Mouse (Mus musculus): ENCODE measurements around the gene Mfsd11. TPM values are rescaled to one million over a fixed set of nuclear protein-coding genes. Genes with fewer than 3 reads are reported as not detected.
A peak's percentile ranks its signal among the peaks of the same experiment; 100 is the strongest.

The Mfsd11 gene
- total and polyA plus RNA-seq, 3 experiments, result 25.4 to 25.7 TPM; not detected in 1

DNA sequence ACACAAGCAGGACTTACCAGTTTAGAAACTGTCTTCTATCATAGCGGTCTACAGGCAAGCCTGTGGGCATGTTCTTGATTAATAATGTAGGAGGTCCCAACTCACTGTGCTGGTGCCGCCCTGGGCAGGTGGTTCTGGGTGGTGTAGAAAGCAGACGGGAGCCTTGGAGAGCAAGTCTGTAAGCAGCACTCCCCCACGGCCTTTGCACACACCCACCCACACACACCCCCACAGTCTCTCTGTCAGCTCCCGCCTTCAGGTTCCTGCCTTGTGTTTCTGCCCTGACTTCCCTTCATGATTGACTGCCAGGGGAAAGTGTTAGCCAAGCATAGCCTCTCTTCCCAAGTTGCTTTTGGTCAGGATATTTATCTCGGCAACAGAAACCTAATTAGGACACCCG lies 65.1 kb downstream of the Mfsd11 start:
- Histone ChIP-seq H3K4me3 (ENCODE audit: control insufficient read depth in 1 of 2, insufficient read depth in 1 of 2, low read depth in 2 of 2, low read length in 2 of 2) (no peak overlapping the region), H3K79me2 (ENCODE audit: control insufficient read depth, insufficient read depth, low read length, poor library complexity) (no peaks in the 10 kb centered on the region), H3K27me3 (ENCODE audit: control insufficient read depth in 1 of 2, insufficient read depth in 2 of 2, low read length in 2 of 2) (peaks cover 0 to 5% of the 10 kb centered on the region in 2 experiments; a peak in 2 of 4 replicates), H3K36me3 (ENCODE audit: control insufficient read depth in 1 of 2, insufficient read depth in 2 of 2, low read length in 2 of 2) (no peaks in the 10 kb centered on the region), H3K27ac (ENCODE audit: control insufficient read depth, low read depth, low read length) (no peak overlapping the region), H3K4me1 (ENCODE audit: control insufficient read depth in 1 of 2, insufficient read depth in 2 of 2, low read length in 2 of 2) (no peaks in the 10 kb centered on the region), H3K9me3 (replicated peaks; ENCODE audit: insufficient read depth, low read length) (no peaks in the 10 kb centered on the region), H3K9ac (ENCODE audit: control insufficient read depth, low read depth, low read length, poor library complexity, severe bottlenecking) (no peak overlapping the region)
- TF ChIP-seq SIN3A (IDR thresholded peaks at IDR 0.05; ENCODE audit: low read length) (no peak), USF2 (IDR thresholded peaks at IDR 0.05; ENCODE audit: borderline replicate concordance in 1 of 2, insufficient read depth in 1 of 2, low read depth in 1 of 2, low read length in 2 of 2) (no peak), BHLHE40 (IDR thresholded peaks at IDR 0.05; ENCODE audit: borderline replicate concordance, low read depth, low read length) (no peak), POLR2AphosphoS2 (IDR thresholded peaks at IDR 0.05; ENCODE audit: low read length) (no peak), MAZ (IDR thresholded peaks at IDR 0.05; ENCODE audit: low read depth, low read length) (no peak), ELF1 (IDR thresholded peaks at IDR 0.05; ENCODE audit: low read depth, low read length) (no peak), ZC3H11A (IDR thresholded peaks at IDR 0.05; ENCODE audit: low read depth, low read length) (no peak), CHD1 (IDR thresholded peaks at IDR 0.05; ENCODE audit: low read depth, low read length) (no peak), MAX (IDR thresholded peaks at IDR 0.05; ENCODE audit: low read length) (no peak)
- no peak for DNase-seq (ENCODE audit: low read depth, low spot score)

DNA sequence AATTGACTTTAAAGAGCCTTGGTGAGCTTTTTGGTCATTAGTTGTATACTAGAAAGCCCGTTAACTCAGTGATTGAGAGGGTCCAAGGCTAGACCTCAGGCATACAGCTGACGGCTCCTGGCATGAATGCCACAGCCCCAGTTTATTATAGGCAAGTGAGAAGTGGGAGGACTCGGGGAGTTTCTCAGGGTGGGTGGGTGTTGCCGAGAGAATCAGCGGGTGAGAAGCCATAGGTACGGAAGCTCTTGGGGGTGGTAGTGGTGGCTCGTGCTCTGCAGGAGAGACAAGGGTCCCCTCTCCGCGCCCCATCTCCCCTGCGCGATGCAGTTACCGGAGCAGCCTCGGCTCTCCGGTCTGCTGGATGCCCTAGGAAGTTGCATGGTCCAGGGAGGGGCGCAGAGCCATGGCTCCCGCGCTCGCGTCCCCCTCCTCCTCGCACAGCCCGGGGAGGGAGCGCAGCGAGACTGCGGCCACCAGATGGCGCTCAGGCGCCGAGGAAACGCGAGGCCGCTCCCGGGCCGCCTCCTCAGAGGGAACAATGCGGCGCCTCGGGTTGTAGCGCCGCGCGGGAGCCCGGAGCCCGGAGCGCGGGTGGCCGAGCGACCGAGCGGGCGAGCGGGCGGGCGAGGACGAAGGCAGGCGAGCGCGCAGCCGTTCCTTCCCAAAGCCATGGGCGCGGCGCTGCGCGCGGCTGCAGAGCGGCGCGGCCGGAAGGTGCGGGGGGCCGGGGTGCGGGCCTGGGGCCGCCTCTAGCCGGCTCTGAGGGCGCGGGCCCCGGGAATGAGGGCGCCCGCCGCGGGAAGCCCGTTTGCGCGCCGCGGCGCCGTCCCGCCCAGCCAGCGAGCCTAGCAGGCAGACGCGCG lies 66.3 kb downstream of the Mfsd11 start, which contains the start of gene Mgat5b:
Mgat5b (plus strand) TSS at position 541 of the 863 bp plus-strand sequence.
- H3K9me3 ChIP-seq (replicated peaks; ENCODE audit: insufficient read depth, low read length), result no peaks in the 10 kb centered on the region
- no peaks in the 10 kb centered on the region for H3K4me1 ChIP-seq (ENCODE audit: control insufficient read depth in 1 of 2, insufficient read depth in 2 of 2, low read length in 2 of 2)
- H3K27ac ChIP-seq (ENCODE audit: control insufficient read depth, low read depth, low read length), result no peak within 1 kb of the TSS
- H3K36me3 ChIP-seq (ENCODE audit: control insufficient read depth in 1 of 2, insufficient read depth in 2 of 2, low read length in 2 of 2), result no peaks in the 10 kb centered on the region
- H3K9ac ChIP-seq (ENCODE audit: control insufficient read depth, low read depth, low read length, poor library complexity, severe bottlenecking), result no peak within 1 kb of the TSS
- H3K27me3 ChIP-seq (ENCODE audit: control insufficient read depth in 1 of 2, insufficient read depth in 2 of 2, low read length in 2 of 2), result peaks cover 0 to 5% of the 10 kb centered on the region in 2 experiments; a peak in 2 of 4 replicates
- DNase-seq (ENCODE audit: low read depth, low spot score), result no peak
- TF ChIP-seq ZMIZ1 (IDR thresholded peaks at IDR 0.05; ENCODE audit: low read depth, low read length), result no peak
- TF ChIP-seq SMC3 (IDR thresholded peaks at IDR 0.05; ENCODE audit: low read depth, low read length), result peak; percentile 58
- no peak for TF ChIP-seq RCOR1 (IDR thresholded peaks at IDR 0.05; ENCODE audit: low read depth, low read length)
- no peak for TF ChIP-seq MYC (IDR thresholded peaks at IDR 0.05; ENCODE audit: low read depth, low read length)
- no peak for TF ChIP-seq SIN3A (IDR thresholded peaks at IDR 0.05; ENCODE audit: low read length)
- TF ChIP-seq ZC3H11A (IDR thresholded peaks at IDR 0.05; ENCODE audit: low read depth, low read length), result peak; percentile 26
- TF ChIP-seq GABPA (IDR thresholded peaks at IDR 0.05; ENCODE audit: low read depth, low read length), result no peak
- TF ChIP-seq CTCF (IDR thresholded peaks at IDR 0.05 in 2 of 3, conservative IDR thresholded peaks at IDR 0.05 in 1 of 3; ENCODE audit: control insufficient read depth in 1 of 3, insufficient read depth in 1 of 3, low read depth in 2 of 3, low read length in 3 of 3, poor library complexity in 1 of 3, severe bottlenecking in 1 of 3), result peak in 2 of 3 experiments; percentile 50 to 70; a peak in 4 of 6 replicates
- no peak for TF ChIP-seq E2F4 (IDR thresholded peaks at IDR 0.05; ENCODE audit: borderline replicate concordance, low read depth, low read length)
- no peak for TF ChIP-seq ZKSCAN1 (IDR thresholded peaks at IDR 0.05; ENCODE audit: low read depth, low read length)
- TF ChIP-seq RAD21 (IDR thresholded peaks at IDR 0.05; ENCODE audit: low read depth, low read length), result peak; percentile 24
- H3K79me2 ChIP-seq (ENCODE audit: control insufficient read depth, insufficient read depth, low read length, poor library complexity), result no peaks in the 10 kb centered on the region
- no peak within 1 kb of the TSS for H3K4me3 ChIP-seq (ENCODE audit: control insufficient read depth in 1 of 2, insufficient read depth in 1 of 2, low read depth in 2 of 2, low read length in 2 of 2)
